Mouse (Mus musculus): ENCODE results near the gene Rhot2. TPM values are rescaled to one million over a fixed set of nuclear protein-coding genes. Genes with fewer than 3 reads are reported as not detected.

The Rhot2 gene
- polyA plus RNA-seq, 1 experiment: 62.0 TPM

DNA sequence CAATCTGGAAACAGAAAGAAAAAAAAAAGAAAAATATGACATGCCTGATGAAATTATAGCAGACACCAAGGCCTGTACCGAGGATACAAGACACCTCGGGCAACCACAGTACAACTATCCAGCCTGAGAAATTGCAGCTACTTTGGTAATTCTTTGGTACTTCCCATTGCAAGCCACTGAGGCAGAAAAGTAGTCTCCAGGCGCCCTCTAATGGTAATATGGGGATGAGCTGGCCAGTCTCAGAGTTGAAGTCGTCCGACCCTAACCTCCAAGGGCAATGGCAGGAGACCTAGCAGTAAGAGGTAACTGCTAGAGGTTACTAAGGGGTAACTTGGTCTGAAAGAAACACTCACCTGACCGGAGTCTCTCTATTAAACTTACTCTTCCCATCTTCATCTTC, 43.6 kb downstream of the Rhot2 start:
- no peak for DNase-seq (ENCODE audit: low spot score)

- peak; percentile 67 for DNase-seq (ENCODE audit: low spot score)
Observed at GRCm38 (mm10) chr17:25796951-25797369, 47.7 kb downstream of the Rhot2 start, which contains the start of gene Metrn. Gene Metrn (minus strand): TSS chr17:25797136.

DNA sequence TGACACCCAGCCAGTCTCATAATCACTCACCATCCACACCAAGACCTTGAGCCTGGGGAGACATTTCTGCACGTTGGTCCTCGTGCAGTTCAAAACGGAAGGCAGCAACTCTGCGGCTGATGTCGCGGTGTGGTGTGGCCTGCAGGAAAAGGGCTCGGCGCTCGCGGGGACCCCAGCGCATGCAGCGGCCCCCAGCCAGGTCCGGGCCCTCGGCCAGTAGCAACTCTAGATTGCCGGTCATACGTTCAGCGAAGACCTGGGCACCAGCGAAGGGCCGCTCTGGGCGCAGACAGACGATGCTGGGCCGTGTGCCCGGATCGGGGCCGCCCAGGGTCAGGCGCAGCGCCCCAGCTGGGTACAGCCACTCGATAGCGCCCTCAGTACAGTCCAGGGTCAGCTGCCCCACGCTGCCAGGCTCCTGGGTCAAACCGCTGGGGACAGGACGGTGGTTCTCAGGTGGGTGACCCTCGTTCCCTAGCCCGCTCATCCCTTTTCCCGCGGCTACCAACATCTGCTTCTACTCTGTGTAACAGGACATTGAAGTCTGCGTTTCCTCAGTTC, 48.4 kb downstream of the Rhot2 start:
- DNase-seq (ENCODE audit: low spot score): no peak

DNA sequence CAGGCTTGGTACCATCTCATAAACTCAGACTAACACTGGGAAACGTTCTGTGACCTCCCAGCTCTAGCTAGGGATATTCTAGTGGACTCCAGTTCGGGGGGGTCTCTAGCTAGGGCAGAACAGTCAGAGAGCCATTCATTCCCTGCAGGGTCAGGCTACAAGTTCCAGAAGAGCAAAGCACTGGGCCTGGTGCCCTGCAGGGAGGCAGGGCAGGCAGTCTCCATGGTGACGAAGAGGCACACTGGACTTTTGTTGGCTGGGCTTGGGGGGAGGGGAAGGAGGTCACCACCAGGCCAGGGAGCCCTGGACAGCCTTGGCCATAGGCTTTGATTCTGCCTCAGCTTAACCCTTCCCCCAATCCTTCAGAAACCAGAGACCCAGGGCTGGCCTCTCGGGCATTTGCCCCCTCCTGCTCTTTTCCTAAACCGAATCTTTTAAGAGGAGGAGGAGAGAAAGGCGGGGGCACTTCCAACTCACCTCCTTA, 49.0 kb downstream of the Rhot2 start, which contains the start of gene AC134908.4:
AC134908.4 (minus strand) TSS at position 51 of the 484 bp plus-strand sequence.
- no peak for DNase-seq (ENCODE audit: low spot score)

DNA sequence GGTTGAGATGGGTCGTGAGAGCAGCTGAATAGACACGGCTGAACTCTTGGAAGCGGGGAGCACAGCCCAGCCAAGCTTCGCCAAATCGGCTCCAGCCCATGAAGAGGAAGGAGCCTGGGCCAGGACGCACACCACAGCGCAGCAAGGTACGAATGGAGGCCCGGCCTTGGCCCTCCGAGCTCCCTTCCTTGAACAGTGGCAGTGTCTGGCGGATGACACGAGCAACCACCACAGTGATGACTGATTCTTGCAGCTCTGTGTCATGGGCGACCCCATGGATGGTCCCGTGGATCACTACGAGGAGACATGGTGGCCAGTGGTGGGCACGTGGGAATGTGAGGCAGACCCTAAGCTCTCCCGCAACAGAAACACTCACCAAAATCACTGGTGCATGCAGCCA, 49.7 kb downstream of the Rhot2 start:
- DNase-seq (ENCODE audit: low spot score): no peak

DNA sequence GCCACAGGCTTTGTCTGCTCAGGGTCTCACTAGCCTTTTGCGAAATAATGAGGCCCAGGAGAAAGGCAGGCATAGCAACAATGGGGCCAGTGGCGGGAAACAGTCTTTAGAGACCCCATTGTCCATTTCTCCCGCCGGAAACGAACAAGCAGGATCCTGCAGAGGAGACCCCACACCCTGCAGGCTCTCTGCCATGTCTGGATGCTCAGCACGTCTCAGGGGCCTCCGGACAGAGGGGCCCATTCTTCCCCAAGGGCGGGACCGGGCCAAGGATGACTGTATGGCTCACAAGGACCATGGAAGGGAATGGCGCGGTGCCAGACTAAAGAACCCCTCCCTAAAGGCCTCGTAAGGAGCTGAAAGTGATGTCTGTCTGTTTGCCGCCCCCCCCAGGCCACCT, 50.5 kb downstream of the Rhot2 start:
- DNase-seq (ENCODE audit: low spot score): no peak

DNA sequence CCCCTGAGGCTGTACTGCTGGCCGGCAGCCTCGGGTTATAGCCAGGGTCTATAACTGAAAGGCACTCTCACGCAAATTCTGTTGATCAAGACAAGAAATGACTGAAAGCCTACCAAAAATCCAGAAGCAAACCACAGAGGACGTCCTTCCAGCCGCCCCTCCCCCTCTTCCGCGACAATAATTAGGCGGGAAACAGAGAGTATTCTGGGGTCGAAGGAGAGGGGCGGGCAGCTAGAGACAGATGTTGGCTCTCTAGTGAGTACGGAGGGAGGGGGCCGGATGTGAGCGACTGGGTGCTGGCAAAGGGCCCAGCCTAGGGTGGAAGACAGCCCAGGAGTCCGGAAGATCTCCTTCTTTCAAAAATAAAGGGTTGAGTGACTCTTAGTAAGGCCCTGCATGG, 52.0 kb downstream of the Rhot2 start, which contains the start of gene Fam173a:
Fam173a (minus strand) TSS at position 287 of the 400 bp plus-strand sequence.
- no peak for DNase-seq (ENCODE audit: low spot score)

DNA sequence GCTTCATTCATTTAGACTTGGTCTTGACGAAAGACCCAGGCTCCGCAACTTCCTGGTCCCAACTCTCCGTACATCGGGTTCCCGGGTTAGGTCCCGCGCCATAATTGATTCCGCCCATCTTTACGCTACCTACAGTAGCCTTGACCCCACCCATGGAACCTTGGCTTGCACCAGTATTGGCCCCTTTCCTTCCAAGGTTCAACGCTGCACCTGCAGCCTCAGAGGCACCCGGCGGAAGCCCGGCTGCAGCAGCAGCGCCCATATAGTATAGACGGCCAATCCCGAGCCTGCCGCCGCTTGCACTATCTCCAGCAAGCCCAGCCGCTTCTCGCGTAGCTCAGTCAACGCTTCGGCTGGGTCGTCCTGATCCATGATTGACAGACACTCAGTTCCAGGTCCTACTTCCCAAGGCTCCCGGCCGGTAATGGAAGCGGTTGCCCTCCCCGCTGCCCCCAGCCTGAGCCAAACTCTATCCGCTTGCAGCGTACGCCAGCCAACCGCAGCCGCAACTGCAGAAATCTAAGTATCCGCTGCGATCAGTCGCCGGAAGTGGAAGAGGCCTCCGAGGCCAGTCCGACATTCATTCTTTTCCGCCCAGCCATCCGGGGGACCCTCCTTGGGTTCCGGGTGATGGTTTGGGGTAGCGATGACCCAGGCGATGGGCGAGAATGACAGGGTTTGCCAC, 52.7 kb downstream of the Rhot2 start:
- DNase-seq (ENCODE audit: low spot score): peak; percentile 68

DNA sequence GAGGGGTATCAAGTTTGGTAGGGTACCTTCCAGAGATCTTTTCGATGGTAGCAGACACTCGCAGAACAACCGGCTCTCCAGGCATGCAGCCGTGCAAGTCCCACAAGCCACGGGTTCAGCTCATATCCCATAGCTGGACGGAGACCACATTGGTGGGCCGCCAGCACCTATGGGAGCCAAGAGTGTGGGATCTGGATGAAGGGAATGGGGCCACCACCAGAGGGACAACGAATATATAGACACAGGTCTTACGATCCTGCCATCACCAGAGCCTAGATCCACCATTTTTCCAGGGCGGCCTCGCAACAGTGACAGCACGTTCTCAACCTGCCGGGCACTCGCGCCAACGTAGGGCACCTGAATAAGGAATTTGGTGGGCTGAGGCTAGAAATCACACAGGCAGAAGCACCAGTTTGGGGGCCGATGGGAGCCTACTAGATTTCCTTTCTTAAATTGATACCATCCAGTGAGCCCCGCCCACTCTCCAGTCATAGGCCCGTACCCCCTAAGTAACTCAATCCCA, 53.3 kb downstream of the Rhot2 start:
- DNase-seq (ENCODE audit: low spot score): no peak

Other genes starting within 250 kb of the Rhot2 start
- gene Gng13, start 127.7 kb downstream of the Rhot2 start, polyA plus RNA-seq (2012; rRNA removed): not detected in 2 replicates
- gene Chtf18, start 117.4 kb downstream of the Rhot2 start, polyA plus RNA-seq (2012; rRNA removed): 2.2 TPM in 2 replicates
- 16.2 and 21.7 TPM in 2 replicates for gene Rpusd1, start 117.2 kb downstream of the Rhot2 start, polyA plus RNA-seq (2012; rRNA removed)
- 0.73 and 1.1 TPM in 2 replicates for gene Mslnl, start 108.8 kb downstream of the Rhot2 start, polyA plus RNA-seq (2012; rRNA removed)
- gene Msln, start 90.5 kb downstream of the Rhot2 start, polyA plus RNA-seq (2012; rRNA removed): 11.1 and 29.7 TPM in 2 replicates
- gene Narfl, start 71.1 kb downstream of the Rhot2 start, polyA plus RNA-seq (2012; rRNA removed): 24.8 and 26.1 TPM in 2 replicates
- 47.5 and 66.1 TPM in 2 replicates for gene Haghl, start 59.2 kb downstream of the Rhot2 start, polyA plus RNA-seq (2012; rRNA removed)
- gene Ccdc78, start 58.3 kb downstream of the Rhot2 start, polyA plus RNA-seq (2012; rRNA removed): 0.06 and 0.18 TPM in 2 replicates
- gene Fam173a, start 52.0 kb downstream of the Rhot2 start, polyA plus RNA-seq (2012; rRNA removed): 96.2 and 131 TPM in 2 replicates
- not detected in 2 replicates for gene AC134908.4, start 49.2 kb downstream of the Rhot2 start, polyA plus RNA-seq (2012; rRNA removed)
- 15.4 and 16.5 TPM in 2 replicates for gene Metrn, start 47.7 kb downstream of the Rhot2 start, polyA plus RNA-seq (2012; rRNA removed)
- 5.0 and 6.9 TPM in 2 replicates for gene Fbxl16, start 35.8 kb downstream of the Rhot2 start, polyA plus RNA-seq (2012; rRNA removed)
- gene Wdr24, start 21.2 kb downstream of the Rhot2 start, polyA plus RNA-seq (2012; rRNA removed): 23.2 and 27.6 TPM in 2 replicates
- 55.9 and 60.7 TPM in 2 replicates for gene Jmjd8, start 16.0 kb downstream of the Rhot2 start, polyA plus RNA-seq (2012; rRNA removed)
- 209 and 230 TPM in 2 replicates for gene Stub1, start 11.4 kb downstream of the Rhot2 start, polyA plus RNA-seq (2012; rRNA removed)
- gene Rhbdl1, start 7.6 kb downstream of the Rhot2 start, polyA plus RNA-seq (2012; rRNA removed): 20.7 and 27.5 TPM in 2 replicates
- 16.8 and 20.6 TPM in 2 replicates for gene Gm20683, start 3.1 kb downstream of the Rhot2 start, polyA plus RNA-seq (2012; rRNA removed)
- gene Wdr90, start 16.6 kb upstream of the Rhot2 start, polyA plus RNA-seq (2012; rRNA removed): 12.0 and 14.4 TPM in 2 replicates
- 11.0 and 13.6 TPM in 2 replicates for gene Mcrip2, start 23.9 kb upstream of the Rhot2 start, polyA plus RNA-seq (2012; rRNA removed)
- 61.0 and 67.8 TPM in 2 replicates for gene Mettl26, start 30.2 kb upstream of the Rhot2 start, polyA plus RNA-seq (2012; rRNA removed)
- 0.77 and 0.93 TPM in 2 replicates for gene Wfikkn1, start 36.0 kb upstream of the Rhot2 start, polyA plus RNA-seq (2012; rRNA removed)
- 36.7 and 44.3 TPM in 2 replicates for gene Rab40c, start 74.9 kb upstream of the Rhot2 start, polyA plus RNA-seq (2012; rRNA removed)
- 48.7 and 53.5 TPM in 2 replicates for gene Pigq, start 100.1 kb upstream of the Rhot2 start, polyA plus RNA-seq (2012; rRNA removed)
- gene Nhlrc4, start 100.1 kb upstream of the Rhot2 start, polyA plus RNA-seq (2012; rRNA removed): 0.15 TPM in 1 of 2 replicates, not detected in the other
- 0.06 and 0.07 TPM in 2 replicates for gene A930017K11Rik, start 107.7 kb upstream of the Rhot2 start, polyA plus RNA-seq (2012; rRNA removed)
- 30.1 and 32.4 TPM in 2 replicates for gene Capn15, start 140.9 kb upstream of the Rhot2 start, polyA plus RNA-seq (2012; rRNA removed)
- 21.2 and 28.6 TPM in 2 replicates for gene Rab11fip3, start 224.7 kb upstream of the Rhot2 start, polyA plus RNA-seq (2012; rRNA removed)
- gene Decr2, start 245.5 kb upstream of the Rhot2 start, polyA plus RNA-seq (2012; rRNA removed): 81.4 and 105 TPM in 2 replicates

All from urinary bladder, adult 2 months (tissue).